Mouse (Mus musculus) CD4-positive, CD25-positive, alpha-beta regulatory T cell, adult 4 months (primary cell): ENCODE measurements around the gene Slc39a2. TPM values are rescaled to one million over a fixed set of nuclear protein-coding genes. Genes with fewer than 3 reads are reported as not detected.
"Not testable (repeated sequence)": the region's sequence is repeated elsewhere in the genome, so short reads cannot be mapped to it uniquely, and the experiment has no call there.

Source experiments
- ATAC-seq: one replicate; pipeline ENCODE4 v1.8.0; 2017
- polyA plus RNA-seq, 2 experiments: library from polyadenylated mRNA; unstranded; fragments of 100-300 nt; shearing (Covaris generic); gene quantifications; one replicate each; pipeline ENCODE4 v1.2.1; 2017

Slc39a2 gene
- polyA plus RNA-seq, 2 experiments from 2014 or later = 0.39 to 0.71 TPM

GRCm38 (mm10) chr14:51902806-51903710, 10.4 kb downstream of the Slc39a2 start:
- ATAC-seq = peak; percentile 91

GRCm38 (mm10) chr14:51903782-51904181, 11.1 kb downstream of the Slc39a2 start:
- ATAC-seq = no peak

DNA sequence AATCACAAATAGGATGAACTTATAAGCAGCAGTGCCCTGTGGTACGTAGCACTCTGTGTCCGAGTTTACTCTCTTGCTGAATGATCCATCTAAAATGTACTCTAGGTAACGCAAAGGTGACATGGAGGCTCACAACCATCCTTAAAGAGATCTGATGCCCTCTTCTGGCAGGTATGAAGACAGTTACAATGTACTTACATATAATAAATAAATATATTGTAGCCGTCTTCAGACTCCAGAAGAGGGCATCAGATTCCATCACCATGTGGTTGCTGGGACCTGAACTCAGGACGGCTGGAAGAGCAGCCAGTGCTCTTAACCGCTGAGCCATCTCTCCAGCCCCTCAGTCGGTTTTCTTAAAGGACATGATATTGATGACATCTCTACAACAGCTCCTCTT, 12.0 kb downstream of the Slc39a2 start:
- ATAC-seq = peak; percentile 63

- no peak for ATAC-seq
Measured at GRCm38 (mm10) chr14:51906102-51906501, 13.4 kb downstream of the Slc39a2 start.

DNA sequence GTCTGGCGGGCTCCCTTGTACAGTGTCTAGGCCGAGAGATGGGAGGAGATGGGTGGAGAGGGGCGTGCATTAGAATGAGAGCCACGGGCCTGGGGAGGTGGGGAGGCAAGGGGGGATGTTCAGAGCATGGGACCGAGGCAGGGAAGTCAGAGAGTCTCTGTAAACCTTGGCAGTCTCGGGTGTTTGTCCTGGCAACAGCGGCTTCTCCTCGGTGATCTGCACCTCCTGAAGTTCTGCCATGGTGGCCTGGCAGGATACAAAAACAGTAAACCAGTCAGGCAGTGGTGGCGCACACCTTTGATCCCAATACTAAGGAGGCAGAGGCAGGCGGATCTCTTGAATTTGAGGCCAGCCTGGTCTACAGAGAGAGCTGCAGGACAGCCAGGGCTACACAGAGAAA, 18.6 kb downstream of the Slc39a2 start:
- no peak for ATAC-seq

DNA sequence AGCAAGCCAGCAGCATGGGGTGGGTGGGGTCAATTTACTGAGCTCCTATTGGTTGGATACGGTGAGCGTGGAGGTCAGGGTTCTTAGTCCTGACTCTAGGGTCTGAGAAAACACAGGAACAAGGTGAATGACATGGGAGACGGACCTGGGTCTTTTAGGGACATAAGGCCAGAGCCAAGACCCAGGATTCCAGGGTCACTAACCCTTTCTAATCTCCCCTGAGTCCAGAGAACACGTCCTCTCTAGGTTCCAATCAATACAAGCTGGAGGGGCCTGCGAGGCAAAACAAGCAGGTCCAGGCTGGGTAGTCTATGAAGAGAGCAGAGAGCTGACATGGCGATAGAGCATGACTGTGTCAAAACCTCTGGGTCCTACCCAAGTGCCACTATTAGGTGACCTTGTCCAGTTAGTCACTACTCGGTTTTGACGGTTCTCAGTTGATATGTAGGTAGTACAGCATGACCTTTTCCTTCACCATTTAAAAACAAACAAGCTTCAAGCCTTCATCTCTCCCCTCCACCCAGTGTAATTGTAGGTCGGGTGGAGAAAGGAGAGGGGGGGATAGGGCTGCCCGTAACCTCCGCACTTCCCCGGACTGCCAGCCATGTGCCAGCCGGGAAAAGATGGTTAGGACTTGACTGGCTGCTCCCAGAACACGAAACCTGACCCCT, 19.8 kb downstream of the Slc39a2 start:
- ATAC-seq = peak; percentile 3

DNA sequence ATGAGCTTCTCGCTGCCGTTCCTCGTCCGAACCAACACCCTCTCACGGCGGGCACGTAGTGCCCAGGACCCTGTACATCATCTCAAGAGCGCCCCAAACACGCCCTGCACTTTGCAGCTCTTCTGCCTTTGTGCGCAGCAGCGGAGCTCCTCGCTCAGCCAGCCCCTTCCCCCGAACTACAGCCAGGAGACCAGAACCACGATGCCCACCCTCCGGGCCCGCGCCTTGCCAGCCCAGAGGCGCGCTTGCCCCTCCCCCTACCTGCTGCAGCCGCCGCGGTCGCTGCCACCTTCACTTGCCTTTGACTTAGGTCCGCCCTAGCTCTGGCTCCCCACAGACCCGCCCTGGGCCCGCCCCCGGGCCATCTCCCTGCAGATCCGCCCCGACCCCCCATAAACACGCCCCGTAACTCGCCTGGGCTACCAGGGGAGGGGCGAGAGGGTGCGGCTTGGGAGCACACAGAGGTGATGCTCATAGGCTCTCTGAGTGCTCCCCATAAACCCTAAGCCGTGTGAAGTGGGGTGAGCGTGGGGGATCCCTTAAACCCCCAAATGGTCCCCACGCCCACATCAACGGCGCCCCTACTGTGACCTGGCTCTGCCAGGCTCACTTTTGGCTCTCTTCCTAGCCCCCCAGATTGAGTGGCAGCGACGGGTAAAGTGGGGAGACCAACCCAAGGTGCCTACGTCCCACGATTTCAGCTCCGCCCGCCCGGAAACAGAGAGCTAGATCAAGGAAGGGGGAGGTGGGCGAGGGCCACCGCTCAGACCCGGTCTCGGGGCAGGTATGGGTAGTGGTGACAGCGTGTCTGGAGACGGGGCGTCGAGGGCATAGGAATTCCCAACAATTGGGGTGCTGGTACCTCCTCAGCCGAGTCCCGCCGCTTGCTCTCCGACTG, 20.6 kb downstream of the Slc39a2 start:
- ATAC-seq = peak; percentile 94

- ATAC-seq = no peak
Measured at GRCm38 (mm10) chr14:51913960-51914762, 21.5 kb downstream of the Slc39a2 start, which contains the start of gene Ndrg2. Gene Ndrg2 (minus strand): TSS chr14:51914158.

DNA sequence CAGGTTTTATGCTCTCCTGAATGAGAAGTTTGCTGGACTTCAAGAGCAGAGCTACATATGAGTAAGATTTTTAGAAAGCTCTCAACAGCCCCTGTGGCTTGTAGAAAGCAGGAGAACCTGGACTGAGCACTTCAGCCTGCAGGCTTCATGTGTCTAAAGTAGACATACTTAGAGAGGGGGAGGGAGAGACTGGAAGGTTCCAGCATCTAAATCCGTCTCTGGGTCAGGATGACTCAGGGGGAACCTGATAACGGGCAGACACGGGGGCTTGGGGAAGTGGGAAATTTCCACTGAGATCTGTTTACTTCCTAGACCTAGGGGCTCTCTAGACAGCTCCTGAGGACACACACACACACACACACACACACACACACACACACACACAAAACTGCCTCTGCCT, 22.3 kb downstream of the Slc39a2 start:
- ATAC-seq = no peak

GRCm38 (mm10) chr14:51916539-51916938, 23.9 kb downstream of the Slc39a2 start:
- ATAC-seq = no peak

DNA sequence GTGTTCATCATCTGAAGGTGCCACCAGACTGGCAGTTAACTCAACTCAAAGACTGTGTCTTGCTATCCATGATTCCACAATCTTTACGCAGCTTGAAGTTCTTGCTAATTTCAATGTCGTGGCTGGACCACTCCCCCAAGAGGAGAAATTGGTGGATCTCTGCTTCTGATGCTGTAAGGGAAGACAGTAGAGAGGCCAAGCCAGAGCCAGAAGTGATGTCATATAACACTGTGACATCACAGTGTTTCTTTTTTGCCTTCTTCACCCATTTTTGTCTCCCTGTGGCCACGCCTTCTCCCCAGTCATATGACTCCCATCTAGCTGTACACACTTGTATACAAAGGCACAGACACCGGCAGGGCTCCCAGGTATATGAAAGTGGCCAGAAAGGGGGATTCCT, 25.4 kb downstream of the Slc39a2 start, which contains the start of gene Tppp2:
Gene Tppp2 (plus strand): TSS at position 301 of the 400 bp plus-strand sequence.
- ATAC-seq = no peak

DNA sequence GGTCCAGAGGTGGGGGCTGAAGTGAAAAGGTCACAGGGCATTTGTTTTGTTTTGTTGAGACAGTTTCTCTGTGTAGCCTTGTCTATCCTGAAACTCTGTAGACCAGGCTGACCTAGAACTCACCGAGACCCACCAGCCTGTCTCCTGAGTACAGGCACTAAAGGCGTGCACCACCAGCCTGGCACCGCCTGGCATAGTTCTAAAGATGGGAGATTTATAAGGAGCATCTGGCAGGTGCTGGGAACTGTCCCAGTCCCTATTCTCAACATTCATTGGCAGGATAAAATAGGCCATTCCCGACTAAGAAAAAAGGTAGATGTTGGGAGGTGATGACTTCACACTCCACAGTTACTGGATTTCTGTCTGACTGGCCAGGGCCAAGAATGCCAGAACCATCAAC, 26.3 kb downstream of the Slc39a2 start:
- ATAC-seq = no peak

DNA sequence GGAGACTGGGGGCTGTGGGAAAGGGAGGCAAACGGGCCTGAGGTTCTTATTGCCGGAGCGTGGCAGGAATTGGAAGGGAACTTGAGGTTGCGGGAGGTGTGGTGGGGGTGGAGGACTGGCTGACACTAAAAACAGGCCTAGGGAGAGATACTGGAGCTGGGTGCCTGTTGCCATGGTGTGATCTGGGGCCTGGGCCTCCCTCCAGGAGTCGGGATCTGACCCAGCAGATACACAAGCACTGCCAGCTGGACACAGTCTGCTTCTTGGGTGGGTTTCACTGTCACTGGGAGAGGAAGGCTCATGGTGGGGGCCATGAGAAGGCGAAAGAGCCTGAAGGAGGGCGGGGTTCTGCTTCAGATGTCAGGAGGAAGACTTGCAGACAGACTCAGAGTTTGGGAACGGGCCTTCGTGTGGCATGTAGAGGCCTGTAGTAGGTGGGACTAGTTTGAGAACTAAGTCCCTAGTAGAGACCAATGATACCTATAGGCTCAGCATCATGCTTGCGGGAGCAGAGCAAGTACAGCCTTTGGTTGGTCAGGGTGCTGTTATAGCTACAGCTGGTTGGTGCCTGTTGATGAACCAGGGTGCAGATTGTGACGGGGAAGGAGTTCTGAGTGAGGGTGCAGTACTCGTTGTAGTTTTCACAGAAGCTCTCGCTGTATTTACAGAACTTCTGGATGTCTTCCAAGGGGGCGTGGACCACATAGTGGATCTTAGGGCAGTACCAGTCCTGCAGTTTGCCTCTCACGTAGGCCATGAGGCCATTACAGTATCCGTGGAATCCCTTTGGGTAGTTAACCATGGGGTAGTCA, 29.3 kb downstream of the Slc39a2 start:
- ATAC-seq = no peak

GRCm38 (mm10) chr14:51922571-51922865, 29.8 kb downstream of the Slc39a2 start, which contains the start of gene Rnase13:
Gene Rnase13 (minus strand): TSS chr14:51922773.
- no peak for ATAC-seq

DNA sequence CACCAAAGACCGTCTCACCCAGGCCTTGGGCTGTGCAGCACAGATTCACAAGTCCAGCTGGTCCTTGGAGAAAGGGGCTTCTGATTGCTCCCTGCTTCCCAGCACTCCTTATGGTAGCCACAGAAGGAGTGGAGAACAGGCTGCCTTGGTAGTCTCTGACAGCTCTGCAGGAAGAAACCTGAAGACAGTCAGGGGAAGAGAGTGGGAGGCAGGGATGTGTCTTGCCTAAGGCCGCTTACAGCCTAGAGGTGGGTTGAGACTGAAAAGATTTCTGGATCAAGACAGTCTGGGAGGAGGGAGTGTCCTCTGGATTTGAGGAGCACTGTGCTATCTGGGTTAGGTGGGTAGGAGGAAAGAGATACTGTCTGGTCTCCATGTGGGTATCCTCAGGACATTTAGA, 30.2 kb downstream of the Slc39a2 start:
- ATAC-seq = no peak

DNA sequence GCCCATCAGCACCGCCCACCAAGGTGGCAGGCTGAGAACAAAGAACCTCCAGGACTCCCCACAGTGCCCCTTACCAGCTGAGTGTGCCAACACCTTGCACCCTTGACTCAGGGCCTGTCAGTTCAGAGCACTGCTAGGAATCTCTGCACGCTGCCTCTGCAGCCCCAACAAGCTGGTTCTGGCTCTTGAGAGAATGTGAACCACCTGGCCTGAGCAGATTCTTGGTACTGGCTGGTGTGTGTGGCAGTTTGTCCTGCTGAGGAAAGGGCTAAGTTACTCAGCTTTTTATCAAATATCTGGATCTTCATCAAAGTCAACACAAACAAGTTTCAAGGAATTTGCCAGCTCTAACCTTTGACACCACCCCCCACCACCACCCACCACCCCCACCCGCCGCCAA, 30.8 kb downstream of the Slc39a2 start:
- no peak for ATAC-seq

DNA sequence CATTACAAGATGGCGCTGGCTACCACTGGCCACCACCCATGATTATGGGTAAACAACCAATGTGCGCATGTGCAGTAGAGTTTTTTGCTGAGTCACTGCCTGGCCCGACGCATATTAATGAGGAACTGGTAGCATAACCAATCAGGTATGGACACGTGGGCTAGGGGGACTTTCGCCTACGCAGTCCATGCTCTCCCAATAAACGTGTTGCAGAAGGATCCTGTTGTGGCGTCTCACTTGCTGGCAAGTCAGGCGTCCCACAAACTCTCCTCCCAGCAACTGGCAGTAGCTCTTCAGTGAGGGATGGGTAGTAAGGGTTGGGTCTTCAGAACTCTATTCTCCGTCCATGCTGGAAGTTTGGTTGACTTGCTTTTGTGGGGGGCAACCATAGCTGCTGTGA, 34.2 kb downstream of the Slc39a2 start:
- not testable (repeated sequence) for ATAC-seq

- no peak for ATAC-seq
Measured at GRCm38 (mm10) chr14:51929309-51929943, 36.7 kb downstream of the Slc39a2 start.

DNA sequence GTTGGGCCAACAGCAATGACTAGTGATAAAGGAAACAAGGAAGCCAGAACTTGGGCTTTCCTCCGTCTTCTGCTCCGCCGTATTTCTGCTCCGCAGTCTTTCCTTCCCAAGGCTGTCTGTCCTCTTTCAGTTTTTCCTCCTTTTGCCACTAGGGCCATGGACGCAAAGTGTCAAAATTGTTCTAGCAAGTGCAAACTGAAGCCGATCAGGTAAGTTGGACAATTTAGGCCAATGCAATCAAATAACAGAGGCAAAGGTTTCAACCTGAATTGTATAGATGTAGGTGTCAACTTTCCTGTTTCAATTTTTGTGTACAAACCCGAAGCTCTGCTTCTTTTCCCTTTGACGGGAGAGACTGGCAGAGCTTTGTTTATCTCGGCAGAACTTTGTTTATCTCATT, 37.3 kb downstream of the Slc39a2 start:
- ATAC-seq = no peak

DNA sequence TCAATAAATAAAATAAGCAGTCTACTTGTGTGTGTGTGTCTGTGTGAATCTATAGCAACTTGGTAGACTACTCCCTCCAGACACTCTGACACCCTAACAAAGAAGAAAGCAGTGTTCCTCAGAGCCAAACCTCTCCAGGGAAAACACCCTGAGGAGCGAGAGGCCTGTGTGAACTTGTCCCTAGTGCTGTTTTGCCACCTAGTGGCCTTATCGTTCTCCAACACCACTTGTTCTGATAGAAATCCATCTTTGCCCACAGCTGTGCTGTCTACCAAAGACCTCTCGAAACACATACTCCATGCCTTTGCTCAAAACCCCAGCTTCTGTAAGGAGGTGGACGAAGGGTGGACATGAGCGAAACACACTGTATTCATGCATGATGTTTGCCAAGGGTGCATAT, 38.1 kb downstream of the Slc39a2 start:
- ATAC-seq = peak; percentile 77
